Mouse (Mus musculus): ENCODE measurements at regions not wholly inside any gene's neighbourhood (a gene's known extent, or its start where the extent isn't known, plus 50 kb on each side); places are given as distances from the start of the nearest gene placed in this dataset.
A peak's percentile ranks its signal among the peaks of the same experiment; 100 is the strongest.

- peak in 1 of 2 experiments; percentile 10 for DNase-seq
Measured at GRCm38 (mm10) chr16:87783561-87784304, 85.0 kb downstream of the Bach1 start.

- peak; percentile 44 to 65 for DNase-seq
Measured at GRCm38 (mm10) chr16:87784405-87784994, 85.8 kb downstream of the Bach1 start.

- DNase-seq = no peak
Measured at GRCm38 (mm10) chr16:87789539-87789938, 90.8 kb downstream of the Bach1 start.

GRCm38 (mm10) chr16:87789957-87790356, 91.2 kb downstream of the Bach1 start:
- DNase-seq = no peak

GRCm38 (mm10) chr16:87796514-87797248, 97.9 kb downstream of the Bach1 start:
- DNase-seq = peak; percentile 17 to 26

- DNase-seq = no peak
Measured at GRCm38 (mm10) chr16:87802317-87802716, 103.6 kb downstream of the Bach1 start.

- no peak for DNase-seq
Measured at GRCm38 (mm10) chr16:87817590-87817989, 118.8 kb downstream of the Bach1 start.

GRCm38 (mm10) chr16:87834296-87834695, 135.6 kb downstream of the Bach1 start:
- DNase-seq = no peak

- peak; percentile 9 to 47 for DNase-seq
Measured at GRCm38 (mm10) chr16:87840949-87841546, 142.3 kb downstream of the Bach1 start.

Measured in lung, adult 18-20 months (tissue).